Mouse (Mus musculus) thymus, postnatal 10 days (tissue): ENCODE measurements at regions not wholly inside any gene's neighbourhood (a gene's known extent, or its start where the extent isn't known, plus 50 kb on each side); places are given as distances from the start of the nearest gene placed in this dataset.
"Not testable (repeated sequence)": the region's sequence is repeated elsewhere in the genome, so short reads cannot be mapped to it uniquely, and the experiment has no call there.

Experiments
- DNase-seq, 2 experiments: peaks; one replicate each; pipeline ENCODE4 v3.0.0; 2021; ENCODE audit warnings: low spot score in 2 of 2

GRCm38 (mm10) chr7:59797212-59797611, 207.6 kb downstream of the Snurf start:
- DNase-seq: not testable (repeated sequence)

DNA sequence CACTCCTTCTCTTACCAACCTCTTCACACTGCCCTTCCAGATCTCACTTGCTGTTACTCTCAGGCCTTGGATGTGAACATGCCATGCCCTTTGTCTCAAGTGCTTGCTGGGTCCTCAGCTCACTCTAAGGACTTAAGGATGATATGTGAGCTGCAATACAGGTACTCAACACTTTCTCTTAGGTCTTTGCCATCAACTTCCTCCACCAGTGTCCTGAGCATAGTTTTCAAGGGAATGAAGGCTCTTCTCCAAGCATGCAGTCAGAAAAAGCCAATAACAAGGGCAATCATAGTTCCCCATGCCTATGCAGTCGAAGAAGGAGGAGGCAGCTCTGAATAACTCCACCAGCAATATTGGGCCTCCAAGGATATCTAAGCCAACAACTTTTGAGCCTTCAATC, 235.1 kb downstream of the Snurf start:
- DNase-seq: peak in 1 of 2 experiments; percentile 2

- peak; percentile 2 to 9 for DNase-seq
Observed at GRCm38 (mm10) chr7:59768641-59769040, 236.2 kb downstream of the Snurf start.

GRCm38 (mm10) chr7:59767325-59767724, 237.5 kb downstream of the Snurf start:
- DNase-seq: peak; percentile 8 to 10
